Mouse (Mus musculus) heart, postnatal 25 days (tissue): ENCODE results near the gene Pawr. TPM values are rescaled to one million over a fixed set of nuclear protein-coding genes. Genes with fewer than 3 reads are reported as not detected.

Experiments
- DNase-seq: peaks from one replicate; pipeline ENCODE4 v3.0.0; 2022; ENCODE audit warnings: low spot score
- intact Hi-C: fragments of 180-260 bp; cut with DNase I; formaldehyde crosslinking; loops from one replicate; pipeline ENCODE4 v1.15.1; 2025
- total RNA-seq, 2 experiments: library from RNA; stranded (reverse); gene quantifications; 2 replicates each; pipeline ENCODE4 v1.2.3; 2021

The Pawr gene
- total RNA-seq, 2 experiments from 2014 or later = 3.0 to 3.2 TPM

DNA sequence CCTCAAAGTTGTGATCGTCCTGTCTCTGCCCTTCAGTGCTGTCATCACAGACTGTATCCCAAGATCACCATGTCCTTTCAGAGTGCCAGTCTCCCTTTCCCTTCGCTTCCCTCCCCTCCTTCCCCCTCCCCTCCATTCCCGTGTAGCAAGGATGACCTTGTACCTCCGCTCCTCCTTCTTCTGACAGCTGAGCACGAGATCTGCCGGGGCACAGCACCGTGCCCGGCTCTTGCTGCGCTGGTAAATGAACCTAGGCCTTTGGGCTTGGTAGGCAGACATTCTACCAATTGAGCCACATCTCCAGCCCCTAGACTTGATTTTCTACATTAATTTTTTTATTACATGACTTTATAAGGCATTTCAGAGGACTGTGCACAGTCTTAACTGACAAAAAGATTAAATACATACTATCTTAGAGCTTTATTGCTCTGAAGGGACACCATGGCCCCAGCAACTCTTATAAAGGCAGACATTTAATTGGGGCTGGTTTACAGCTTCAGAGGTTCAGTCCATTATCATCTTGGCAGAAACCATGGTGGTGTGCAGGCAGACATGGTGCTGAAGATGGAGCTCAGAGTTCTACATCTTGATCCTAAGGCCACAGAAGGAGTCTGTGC is 52.3 kb downstream of the Pawr start:
- DNase-seq = no peak
- intact Hi-C loops = no loop called here

DNA sequence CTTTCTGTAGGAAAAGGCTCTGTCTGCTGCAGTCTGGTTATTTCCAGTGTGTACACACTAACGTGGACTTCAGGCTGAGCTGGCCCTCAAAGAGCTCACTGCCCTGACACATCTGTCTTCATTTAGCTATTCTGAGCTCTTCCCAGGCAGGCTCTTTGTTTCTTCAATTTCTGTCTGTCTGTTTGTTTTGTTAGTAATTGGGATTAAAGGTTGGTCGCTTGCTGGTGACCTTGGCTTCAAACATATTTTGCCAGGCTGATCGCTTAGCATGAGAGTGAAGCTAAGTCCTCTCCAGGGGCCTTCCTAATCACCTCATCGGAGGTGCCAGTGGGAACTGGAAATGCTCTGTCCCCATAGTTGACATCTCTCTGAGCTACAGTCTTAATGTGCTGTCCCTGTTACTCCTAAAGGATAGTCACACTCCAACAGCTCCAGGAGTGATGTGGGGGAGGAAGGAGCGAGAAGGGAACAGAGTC is 53.6 kb downstream of the Pawr start:
- DNase-seq = no peak
- intact Hi-C loops = no loop called here

- DNase-seq = no peak
- intact Hi-C loops = no loop called here
Measured at GRCm38 (mm10) chr10:108388410-108388915, 56.5 kb downstream of the Pawr start.

GRCm38 (mm10) chr10:108389178-108389926 is 57.4 kb downstream of the Pawr start:
- intact Hi-C loops = no loop called here

DNA sequence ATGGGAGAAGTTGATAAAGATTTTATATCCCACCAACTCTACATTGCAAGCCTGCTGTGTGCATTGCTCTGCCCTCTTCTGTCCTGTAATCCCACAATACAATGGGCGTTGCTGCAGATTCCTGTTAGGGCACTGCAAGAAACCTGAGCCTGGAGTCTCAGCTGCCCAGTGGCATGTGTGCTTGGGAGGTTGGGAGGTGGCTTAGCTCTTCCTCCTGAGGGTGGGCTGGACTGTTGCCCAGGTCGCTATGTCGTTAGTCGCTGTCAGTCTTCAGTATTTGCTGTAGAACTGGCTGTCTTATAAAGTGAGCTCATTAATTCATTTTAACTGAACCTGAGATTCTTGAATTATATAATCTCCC is 58.0 kb downstream of the Pawr start:
- DNase-seq = no peak
- intact Hi-C loops = no loop called here

More at GRCm38 (mm10) chr10:108389178-108389926, 57.4 kb downstream of the Pawr start:
- no peak for DNase-seq

DNA sequence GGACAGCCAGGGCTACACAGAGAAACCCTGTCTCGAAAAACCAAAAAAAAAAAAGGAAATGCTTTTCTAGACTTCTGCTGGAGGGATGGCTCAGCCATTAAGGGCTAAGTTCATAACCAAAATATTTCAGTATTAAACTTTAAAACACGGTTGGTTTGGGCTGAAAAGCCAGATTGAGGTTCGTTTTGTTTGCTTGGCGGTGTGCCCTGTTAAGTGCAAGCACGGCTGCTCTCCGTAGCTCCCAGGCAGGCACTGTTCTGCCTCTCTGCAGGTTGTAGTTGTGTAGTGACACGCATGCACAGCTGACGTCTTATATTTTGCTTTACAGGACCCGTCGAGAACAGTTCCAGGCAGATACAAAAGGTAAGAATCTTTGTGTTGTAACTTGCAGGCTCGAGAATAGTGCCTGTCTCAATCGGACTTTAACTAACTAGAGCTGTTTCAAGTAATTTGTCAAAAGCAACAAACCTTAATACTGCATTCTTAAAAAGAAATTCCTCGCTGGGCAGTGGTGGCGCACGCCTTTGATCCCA is 59.5 kb downstream of the Pawr start:
- intact Hi-C loops = no loop called here
- no peak for DNase-seq

- no peak for DNase-seq
- intact Hi-C loops = no loop called here
Measured at GRCm38 (mm10) chr10:108392151-108392550, 60.2 kb downstream of the Pawr start.

- intact Hi-C loops = no loop called here
- no peak for DNase-seq
Measured at GRCm38 (mm10) chr10:108394306-108394705, 62.4 kb downstream of the Pawr start.

DNA sequence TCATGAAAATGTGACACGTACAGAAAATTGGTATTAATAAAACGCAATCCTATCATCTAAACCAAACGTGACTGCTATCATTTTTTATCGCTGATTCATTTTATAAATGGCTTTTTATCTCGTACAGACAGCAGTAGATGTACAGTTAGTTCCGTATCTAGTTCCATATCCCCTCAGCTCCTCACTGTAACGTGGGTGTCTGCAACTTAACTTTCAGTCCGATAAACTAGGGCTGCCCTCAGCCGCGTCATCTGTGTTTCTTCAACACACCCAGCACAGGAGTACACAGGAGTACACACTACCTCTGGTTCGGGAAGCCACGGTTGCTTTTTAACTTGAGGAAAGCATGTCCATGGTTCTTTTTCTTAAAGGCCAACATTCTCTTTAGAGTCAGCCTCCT is 63.3 kb downstream of the Pawr start:
- intact Hi-C loops = no loop called here
- no peak for DNase-seq

DNA sequence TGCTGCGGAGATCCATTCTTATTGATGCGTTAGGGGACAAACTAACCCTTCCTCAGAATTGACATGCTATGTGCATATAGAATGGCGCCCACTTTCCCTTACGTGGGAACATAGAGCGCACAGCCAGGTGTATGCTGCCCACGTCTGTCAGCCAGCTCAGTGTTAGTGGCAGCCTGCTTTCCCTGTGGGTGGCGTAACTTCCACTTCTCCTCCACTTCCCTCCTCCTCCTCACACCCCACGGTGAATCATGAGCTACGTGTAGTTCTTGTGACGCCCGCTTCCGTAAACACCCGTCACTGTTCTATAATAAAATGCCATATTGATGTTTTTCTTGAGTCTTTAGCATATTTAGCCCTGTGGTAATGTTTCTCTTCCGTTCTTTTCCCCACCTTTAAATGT is 63.7 kb downstream of the Pawr start:
- DNase-seq = no peak
- intact Hi-C loops = no loop called here

DNA sequence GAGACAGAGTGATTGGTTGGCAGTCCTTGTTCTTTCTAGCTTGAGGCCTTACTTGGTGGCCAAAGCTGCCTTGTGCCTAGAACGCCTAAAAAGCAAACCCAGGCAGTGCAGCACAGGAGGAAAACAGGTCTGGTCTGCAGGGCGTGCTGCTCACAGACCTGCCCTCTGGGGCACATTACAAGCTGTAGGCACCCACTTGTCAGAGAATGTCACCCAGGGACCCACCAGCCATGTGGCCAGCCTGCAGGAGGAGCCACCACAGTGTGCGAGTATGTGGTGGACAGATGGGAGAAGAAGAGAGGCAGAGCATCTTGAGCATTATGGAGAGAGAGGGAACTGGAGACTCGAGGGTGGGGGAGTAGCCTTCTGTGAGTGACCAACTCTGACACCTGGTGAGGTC is 70.8 kb downstream of the Pawr start:
- intact Hi-C loops = no loop called here
- no peak for DNase-seq

DNA sequence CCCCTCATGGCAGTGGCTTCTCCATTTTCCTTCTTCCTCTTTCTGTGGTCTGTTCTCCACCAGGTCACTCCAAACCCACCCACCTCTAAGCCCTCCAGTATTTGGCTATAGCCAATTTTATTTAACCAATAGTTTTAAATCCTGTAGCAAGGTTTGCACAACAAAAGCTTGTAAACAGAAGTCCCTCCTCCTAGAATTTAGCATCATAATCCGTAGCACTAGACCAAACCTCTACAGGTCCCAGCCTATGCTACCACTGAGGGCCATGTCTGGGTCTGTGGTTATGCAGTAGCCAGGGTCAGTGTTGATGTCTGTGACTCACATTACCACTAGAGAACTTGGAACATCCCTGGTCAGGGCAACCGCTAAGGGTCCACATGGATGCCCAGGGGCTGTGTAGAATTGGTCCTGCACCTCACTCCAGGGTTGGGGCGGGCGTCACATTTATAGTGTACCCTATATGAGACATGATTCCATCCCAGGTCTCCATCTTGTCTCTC is 71.5 kb downstream of the Pawr start:
- intact Hi-C loops = no loop called here
- DNase-seq = no peak

GRCm38 (mm10) chr10:108404087-108404486 is 72.2 kb downstream of the Pawr start:
- DNase-seq = no peak
- intact Hi-C loops = no loop called here

DNA sequence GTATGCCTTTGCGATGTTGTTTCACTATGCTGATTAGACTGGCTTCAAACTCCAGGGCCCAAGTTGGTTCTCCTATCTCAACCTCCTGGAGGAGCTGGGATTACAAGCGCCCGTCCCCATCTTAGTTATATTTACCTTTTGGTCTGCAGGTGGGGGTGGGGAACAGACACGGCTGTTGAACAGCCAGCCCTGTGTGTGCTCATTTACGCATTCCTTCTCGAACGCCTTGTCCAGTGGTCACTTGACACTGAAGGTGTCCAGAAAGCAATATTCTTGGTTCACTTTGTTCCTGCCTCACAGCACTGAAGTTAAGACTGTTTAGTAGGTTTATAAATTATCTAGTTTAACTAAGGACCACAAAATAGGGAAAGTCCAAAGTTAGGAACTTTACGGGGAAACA is 73.2 kb downstream of the Pawr start:
- intact Hi-C loops = no loop called here
- DNase-seq = no peak

DNA sequence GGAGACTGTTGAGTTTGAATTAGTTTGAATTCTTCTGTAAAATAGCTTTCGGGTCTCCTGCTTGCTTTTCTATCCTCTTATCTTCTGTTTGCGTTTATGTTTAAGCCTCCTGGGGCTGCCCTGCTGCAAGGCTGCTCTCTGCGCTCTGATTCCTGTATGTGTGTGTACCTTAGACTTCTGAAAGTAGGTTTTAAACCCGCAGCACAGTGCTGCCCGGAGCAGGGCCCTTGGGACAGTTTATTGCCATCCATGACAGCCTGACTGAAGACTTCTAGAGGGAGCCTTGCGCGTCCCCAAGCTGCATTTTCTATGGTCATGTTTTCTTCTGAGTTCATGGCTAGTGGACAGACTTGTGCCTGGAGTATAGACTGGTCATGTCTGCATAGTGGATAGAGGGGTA is 74.0 kb downstream of the Pawr start:
- no peak for DNase-seq
- intact Hi-C loops = no loop called here

GRCm38 (mm10) chr10:108406798-108407754 is 75.2 kb downstream of the Pawr start:
- no peak for DNase-seq
- intact Hi-C loops = no loop called here

DNA sequence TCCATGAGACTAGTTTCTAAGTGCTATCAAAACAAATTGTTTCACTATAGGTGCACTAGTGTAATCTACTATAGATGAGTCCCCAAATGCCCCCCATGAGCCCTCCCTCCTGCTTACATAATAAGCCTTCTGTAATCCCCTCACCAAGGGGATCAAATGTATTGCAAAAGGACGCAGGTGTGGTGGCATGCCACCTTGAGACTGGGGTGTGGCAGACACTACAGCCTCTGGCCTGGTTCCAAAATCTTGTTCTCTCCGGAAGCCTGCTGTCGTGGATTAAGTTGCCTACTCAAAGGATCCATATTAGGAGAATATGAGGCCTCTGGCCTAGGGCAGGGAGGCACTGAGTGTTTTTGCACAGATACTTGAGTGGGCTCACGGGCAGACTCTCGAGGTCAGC is 76.1 kb downstream of the Pawr start:
- DNase-seq = no peak
- intact Hi-C loops = no loop called here

DNA sequence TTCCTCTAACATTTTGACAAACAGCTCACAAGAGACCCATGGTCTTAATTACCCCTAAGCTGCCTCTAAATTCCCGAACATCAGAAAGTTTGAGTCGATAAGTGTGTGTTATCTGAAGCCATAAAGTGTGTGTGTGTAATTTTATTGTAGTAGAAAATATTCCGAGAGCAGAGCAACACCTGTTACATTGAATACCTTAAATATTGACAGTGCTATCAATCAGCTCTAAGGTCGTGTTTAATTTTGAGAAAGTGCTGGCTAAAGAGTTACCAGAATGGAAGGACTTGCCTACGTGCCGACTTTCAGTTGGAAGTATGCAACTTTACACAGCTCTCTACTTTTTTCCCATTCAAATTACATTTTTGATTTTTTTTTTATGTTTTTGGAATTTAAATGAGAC is 76.5 kb downstream of the Pawr start:
- no peak for DNase-seq
- intact Hi-C loops = no loop called here

DNA sequence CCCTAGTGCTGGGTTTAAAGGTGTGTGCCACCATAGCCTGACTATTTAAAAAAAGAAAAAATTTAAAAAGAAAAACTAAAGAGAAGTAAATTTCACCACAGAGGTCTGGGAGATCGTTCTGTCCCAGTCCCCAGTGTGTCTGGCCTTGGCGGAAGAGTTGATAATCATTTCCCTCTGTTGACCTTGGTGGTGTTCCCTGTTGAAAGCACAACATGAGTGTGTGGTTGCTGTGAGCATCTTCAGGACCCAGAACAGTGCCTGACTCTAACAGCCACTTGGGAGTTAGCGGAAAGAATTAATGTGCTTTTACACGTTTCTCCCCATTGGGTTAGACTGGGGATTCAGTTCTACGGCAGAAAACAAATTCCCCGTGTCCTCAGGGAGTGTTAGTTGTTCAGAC is 77.1 kb downstream of the Pawr start:
- no peak for DNase-seq
- intact Hi-C loops = no loop called here

- intact Hi-C loops = no loop called here
Measured at GRCm38 (mm10) chr10:108409529-108409928, 77.6 kb downstream of the Pawr start.

More at GRCm38 (mm10) chr10:108409529-108409928, 77.6 kb downstream of the Pawr start:
- no peak for DNase-seq
